Mouse (Mus musculus) adrenal gland (tissue): ENCODE data around the gene Tnfrsf4.

Experiments used
- intact Hi-C: fragments of 180-260 bp; cut with DNase I; formaldehyde crosslinking; loops from one replicate; pipeline ENCODE4 v1.15.1; 2025
- microRNA-seq, 2 experiments: library from miRNA; unstranded; fragments of <30 nt; microRNA quantifications; one replicate each; pipeline ENCODE4; 2019

The Tnfrsf4 gene

GRCm38 (mm10) chr4:156064510-156064897 lies 50.9 kb downstream of the Tnfrsf4 start:
- intact Hi-C loops, result no loop called here

- intact Hi-C loops, result no loop called here
Observed at GRCm38 (mm10) chr4:156065156-156065894, 51.7 kb downstream of the Tnfrsf4 start.

Small RNAs within 50 kb of the gene (microRNA-seq; reads per million reads assigned to microRNA genes)
- gene Mir200a (3.1 to 4.8 reads per million in 2 experiments), gene Mir200b (14.1 to 14.3 reads per million in 2 experiments), gene Mir429 (12.5 to 16.5 reads per million in 2 experiments)
